Mouse (Mus musculus) hindbrain, embryonic 10.5 days (tissue): Measurements from ENCODE around the gene Trpc1. TPM values are rescaled to one million over a fixed set of nuclear protein-coding genes. Genes with fewer than 3 reads are reported as not detected.

Source experiments
- DNase-seq: peaks from one replicate; pipeline ENCODE4 v3.0.0-alpha.2; 2017; ENCODE audit warnings: low spot score
- H3K27ac ChIP-seq: fragments of 300-500 bp; sonication (generic); 2 replicates; pipeline ENCODE4 v1.5.1; 2016; ENCODE audit warnings: mild to moderate bottlenecking, moderate library complexity
- H3K27me3 ChIP-seq: fragments of 300-500 bp; sonication (generic); 2 replicates; pipeline ENCODE4 v1.6.1; 2016; ENCODE audit warnings: mild to moderate bottlenecking; ENCODE audit not compliant: poor library complexity, insufficient read depth, severe bottlenecking
- H3K36me3 ChIP-seq: fragments of 300-500 bp; sonication (generic); 2 replicates; pipeline ENCODE4 v1.6.1; 2016; ENCODE audit warnings: mild to moderate bottlenecking, moderate library complexity
- H3K4me1 ChIP-seq: fragments of 300-500 bp; sonication (generic); replicated peaks from 2 replicates; pipeline ENCODE4 v1.6.1; 2016; ENCODE audit warnings: mild to moderate bottlenecking
- H3K4me3 ChIP-seq: fragments of 300-500 bp; sonication (generic); 2 replicates; pipeline ENCODE4 v1.5.1; 2016; ENCODE audit warnings: mild to moderate bottlenecking, moderate library complexity
- H3K9me3 ChIP-seq: fragments of 300-500 bp; sonication (generic); 2 replicates; pipeline ENCODE4 v1.6.1; 2016; ENCODE audit warnings: mild to moderate bottlenecking, moderate library complexity
- WGBS: fragments of 180-500 bp; shearing (Covaris S2); methylation state at CpG from one replicate; pipeline ENCODE4 v1.1.7; 2016; 5-methylcytosine and 5-hydroxymethylcytosine counted together
- polyA plus RNA-seq: library from polyadenylated mRNA; unstranded; fragments of >200 nt; fragmentation: Nextera tagmentation; extraction: Ambion mirVana; gene quantifications from 2 replicates; pipeline ENCODE4 v1.2.1, GENCODE M21; 2016

Gene Trpc1
- polyA plus RNA-seq, 1 experiment from 2014 or later = 3.0 TPM

GRCm38 (mm10) chr9:95749461-95749928 lies 680 bp downstream of the Trpc1 start:
- no peaks in the 10 kb centered on the region for H3K36me3 ChIP-seq
- H3K27ac ChIP-seq = peak overlapping the region; percentile 91
- DNase-seq = no peak
- H3K9me3 ChIP-seq = no peaks in the 10 kb centered on the region
- peaks cover 29% of the 10 kb centered on the region for H3K27me3 ChIP-seq
- H3K4me1 ChIP-seq = peaks cover 21% of the 10 kb centered on the region
- peak overlapping the region; percentile 93 for H3K4me3 ChIP-seq
- under 1% methylated on average over 34 of the region's 34 CpGs for WGBS

DNA sequence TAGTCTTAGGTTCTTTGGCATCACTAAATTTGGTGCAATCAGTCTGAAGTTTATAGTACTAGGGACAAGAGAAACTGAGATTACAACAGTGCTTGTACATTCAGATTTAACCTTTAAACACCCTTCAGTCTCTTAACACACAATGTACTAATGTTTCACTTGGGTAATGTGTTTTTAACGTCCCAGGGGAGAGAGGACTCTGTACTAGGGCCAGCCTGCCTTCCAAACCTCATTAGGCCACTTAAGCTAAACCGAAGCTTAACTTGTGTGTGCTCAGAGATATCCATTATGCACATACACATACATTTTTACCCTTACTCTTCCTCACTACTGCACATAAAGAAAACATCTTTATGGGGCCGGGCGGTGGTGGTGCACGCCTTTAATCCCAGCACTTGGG lies 2.9 kb downstream of the Trpc1 start:
- Histone ChIP-seq H3K9me3 (no peaks in the 10 kb centered on the region), H3K4me3 (no peak overlapping the region), H3K27me3 (peaks cover 29% of the 10 kb centered on the region), H3K36me3 (no peaks in the 10 kb centered on the region), H3K4me1 (peaks cover 21% of the 10 kb centered on the region), H3K27ac (no peak overlapping the region)
- WGBS = 81% methylated on average over 5 of the region's 5 CpGs
- no peak for DNase-seq

GRCm38 (mm10) chr9:95744845-95745613 lies 5.1 kb downstream of the Trpc1 start:
- H3K4me1 ChIP-seq = peaks cover 15% of the 10 kb centered on the region
- no peaks in the 10 kb centered on the region for H3K36me3 ChIP-seq
- WGBS = 70% methylated on average over 7 of the region's 7 CpGs
- peaks cover 13% of the 10 kb centered on the region for H3K27me3 ChIP-seq
- H3K9me3 ChIP-seq = no peaks in the 10 kb centered on the region
- no peak overlapping the region for H3K27ac ChIP-seq
- H3K4me3 ChIP-seq = no peak overlapping the region
- no peak for DNase-seq

GRCm38 (mm10) chr9:95736238-95736637 lies 13.9 kb downstream of the Trpc1 start:
- no peak overlapping the region for H3K4me3 ChIP-seq
- H3K27me3 ChIP-seq = no peaks in the 10 kb centered on the region
- H3K9me3 ChIP-seq = no peaks in the 10 kb centered on the region
- no peak for DNase-seq
- H3K4me1 ChIP-seq = no peaks in the 10 kb centered on the region
- no peak overlapping the region for H3K27ac ChIP-seq
- H3K36me3 ChIP-seq = peaks cover 7% of the 10 kb centered on the region

DNA sequence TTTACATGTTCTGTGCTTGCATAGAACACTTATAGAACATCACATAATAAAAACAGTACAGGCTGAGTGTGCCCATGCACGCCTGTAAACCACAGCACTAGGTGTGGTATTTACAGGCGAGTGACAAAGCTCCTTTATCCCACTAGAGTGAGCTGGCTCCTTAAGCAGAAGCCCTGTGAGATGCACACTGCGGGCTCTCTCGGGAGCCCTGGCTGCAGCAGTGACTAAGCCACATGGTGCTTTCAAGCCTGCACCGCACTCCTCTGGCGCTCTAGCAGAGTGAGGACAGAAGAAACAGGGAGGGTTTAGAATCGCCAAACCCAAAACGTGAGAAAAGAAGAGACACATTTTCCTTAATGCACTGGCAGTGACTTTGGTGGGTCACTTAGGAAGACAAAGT lies 37.6 kb downstream of the Trpc1 start:
- peaks cover 10% of the 10 kb centered on the region for H3K36me3 ChIP-seq

GRCm38 (mm10) chr9:95708943-95709342 lies 41.2 kb downstream of the Trpc1 start:
- Histone ChIP-seq H3K4me3 (no peak overlapping the region), H3K27ac (no peak overlapping the region), H3K27me3 (no peaks in the 10 kb centered on the region), H3K4me1 (0 out of 2 replicates have a peak, but pooled peaks cover 2% of the 10 kb centered on the region), H3K9me3 (no peaks in the 10 kb centered on the region), H3K36me3 (peaks cover 19% of the 10 kb centered on the region)
- DNase-seq = no peak

More for the DNA sequence above, 37.6 kb downstream of the Trpc1 start:
- 34% methylated on average over 8 of the region's 8 CpGs for WGBS
- Histone ChIP-seq H3K27me3 (no peaks in the 10 kb centered on the region), H3K27ac (no peak overlapping the region), H3K4me1 (0 out of 2 replicates have a peak, but pooled peaks cover 2% of the 10 kb centered on the region), H3K4me3 (no peak overlapping the region), H3K9me3 (no peaks in the 10 kb centered on the region)
- DNase-seq = no peak

DNA sequence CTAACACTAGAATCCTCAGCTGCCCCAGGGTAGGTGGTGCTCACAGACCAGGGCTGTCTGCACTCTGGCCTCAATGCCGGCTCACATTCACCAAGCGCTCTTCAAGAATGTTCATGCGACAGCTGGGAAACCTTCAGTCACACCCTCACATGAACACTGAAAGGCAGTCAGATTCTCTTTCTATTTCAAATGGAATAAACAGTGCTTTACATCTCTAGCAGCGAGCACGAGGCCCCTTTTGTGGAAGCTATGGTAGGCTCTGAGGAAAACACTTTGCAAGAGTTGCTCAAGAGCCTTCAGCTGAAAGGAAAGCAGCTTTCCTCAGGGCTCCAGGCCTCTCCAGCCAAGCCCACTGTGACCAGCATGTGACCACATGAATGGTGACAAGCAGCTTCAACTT lies 44.8 kb downstream of the Trpc1 start:
- DNase-seq = no peak
- WGBS = 89% methylated on average over 5 of the region's 5 CpGs
- Histone ChIP-seq H3K27me3 (no peaks in the 10 kb centered on the region), H3K4me1 (no peaks in the 10 kb centered on the region), H3K4me3 (no peak overlapping the region), H3K27ac (no peak overlapping the region), H3K9me3 (no peaks in the 10 kb centered on the region), H3K36me3 (peaks cover 19% of the 10 kb centered on the region)

DNA sequence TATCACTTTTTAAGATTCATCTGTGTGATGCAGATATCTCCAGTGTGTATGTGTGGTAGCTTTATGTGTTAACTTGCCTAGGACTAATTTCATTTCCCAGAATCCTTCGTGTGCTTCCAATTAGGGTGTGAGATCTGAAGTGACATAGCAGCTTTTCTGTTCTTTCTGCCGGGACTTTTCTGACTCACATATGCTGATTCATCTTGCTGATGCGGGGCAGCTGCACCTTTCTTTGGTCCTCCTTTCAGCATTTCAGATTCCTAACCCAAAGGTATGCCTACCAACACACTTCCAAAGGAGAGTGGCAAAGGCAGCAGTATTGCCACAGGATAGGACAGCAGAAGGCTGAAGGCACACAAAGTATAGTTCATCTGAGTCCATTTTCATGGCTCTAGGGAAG lies 46.1 kb downstream of the Trpc1 start:
- no peaks in the 10 kb centered on the region for H3K4me1 ChIP-seq
- no peak for DNase-seq
- no peak overlapping the region for H3K27ac ChIP-seq
- H3K27me3 ChIP-seq = no peaks in the 10 kb centered on the region
- no peak overlapping the region for H3K4me3 ChIP-seq
- no peaks in the 10 kb centered on the region for H3K9me3 ChIP-seq
- peaks cover 14% of the 10 kb centered on the region for H3K36me3 ChIP-seq
- WGBS = 78% methylated on average over 3 of the region's 3 CpGs

- Histone ChIP-seq H3K36me3 (no peaks in the 10 kb centered on the region), H3K9me3 (no peaks in the 10 kb centered on the region), H3K4me1 (no peaks in the 10 kb centered on the region), H3K4me3 (no peak overlapping the region), H3K27me3 (no peaks in the 10 kb centered on the region), H3K27ac (no peak overlapping the region)
- 85% methylated on average over 4 of the region's 4 CpGs for WGBS
- no peak for DNase-seq
Observed at GRCm38 (mm10) chr9:95699273-95699672, 50.9 kb downstream of the Trpc1 start.

- no peaks in the 10 kb centered on the region for H3K36me3 ChIP-seq
- H3K27ac ChIP-seq = no peak overlapping the region
- no peaks in the 10 kb centered on the region for H3K9me3 ChIP-seq
- WGBS = 60% methylated on average over 2 of the region's 2 CpGs
- no peaks in the 10 kb centered on the region for H3K27me3 ChIP-seq
- no peak overlapping the region for H3K4me3 ChIP-seq
- no peak for DNase-seq
- H3K4me1 ChIP-seq = no peaks in the 10 kb centered on the region
Observed at GRCm38 (mm10) chr9:95697808-95698207, 52.4 kb downstream of the Trpc1 start.

- 85% methylated on average over 6 of the region's 6 CpGs for WGBS
- Histone ChIP-seq H3K36me3 (no peaks in the 10 kb centered on the region), H3K27ac (no peak overlapping the region), H3K4me3 (no peak overlapping the region), H3K27me3 (no peaks in the 10 kb centered on the region), H3K4me1 (no peaks in the 10 kb centered on the region), H3K9me3 (no peaks in the 10 kb centered on the region)
- DNase-seq = no peak
Observed at GRCm38 (mm10) chr9:95696581-95696980, 53.6 kb downstream of the Trpc1 start.

DNA sequence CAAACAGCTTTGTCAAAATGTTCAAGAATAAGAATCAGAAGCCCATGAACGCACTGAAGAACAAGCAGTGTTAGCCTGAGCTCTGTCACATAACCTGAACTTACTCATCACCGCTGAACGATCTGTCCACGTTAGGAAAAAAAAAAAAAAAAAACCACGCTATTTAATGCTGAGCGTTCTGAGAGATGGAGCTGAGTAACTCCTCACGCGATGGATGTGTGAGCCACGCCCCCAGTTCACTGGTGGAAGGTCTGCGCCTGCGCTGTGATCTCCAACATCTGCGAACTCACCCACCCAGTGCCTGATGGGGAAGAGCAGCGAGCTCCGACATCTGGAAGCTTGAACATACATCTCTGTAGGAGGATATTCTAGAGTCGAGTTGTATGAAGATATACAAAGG lies 55.2 kb downstream of the Trpc1 start:
- no peak for DNase-seq
- H3K27me3 ChIP-seq = no peaks in the 10 kb centered on the region
- no peaks in the 10 kb centered on the region for H3K9me3 ChIP-seq
- H3K4me3 ChIP-seq = no peak overlapping the region
- H3K27ac ChIP-seq = no peak overlapping the region
- no peaks in the 10 kb centered on the region for H3K4me1 ChIP-seq
- no peaks in the 10 kb centered on the region for H3K36me3 ChIP-seq
- WGBS = 92% methylated on average over 15 of the region's 15 CpGs

- Histone ChIP-seq H3K27me3 (no peaks in the 10 kb centered on the region), H3K27ac (no peak overlapping the region), H3K36me3 (no peaks in the 10 kb centered on the region), H3K9me3 (no peaks in the 10 kb centered on the region), H3K4me1 (no peaks in the 10 kb centered on the region), H3K4me3 (no peak overlapping the region)
- WGBS = 90% methylated on average over 12 of the region's 12 CpGs
- DNase-seq = no peak
Observed at GRCm38 (mm10) chr9:95694526-95694925, 55.6 kb downstream of the Trpc1 start.
